Comparison of ENCODE assay signal across 13 mouse cellular contexts in the genomic region with DNA sequence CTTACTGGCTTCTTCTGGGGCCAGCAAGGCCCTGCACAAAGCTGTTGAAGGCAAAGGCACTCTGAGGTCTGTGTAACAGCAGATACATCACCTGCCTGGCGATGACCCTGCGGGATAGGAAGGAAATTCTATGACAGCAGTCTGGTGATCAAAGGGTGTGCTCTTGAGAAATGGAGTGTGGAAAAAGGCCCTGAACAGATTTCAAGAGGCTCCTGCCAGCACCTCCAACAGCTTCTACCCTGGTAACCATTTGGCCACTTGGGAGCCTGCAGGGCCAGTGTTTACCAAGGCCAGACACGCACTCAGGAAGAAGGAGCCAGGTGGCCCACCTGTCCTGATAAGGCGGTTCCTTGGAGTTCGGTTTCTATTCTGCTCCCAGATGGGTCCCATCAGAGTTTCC.
DNase-seq lines count a peak whose midpoint lies in the region; ATAC-seq and TF ChIP-seq lines count a peak whose summit lies in the region.
"Had no signal": no experiment of that assay in that cellular context is flagged by ENCODE, and none has a peak within 500 bp of the region (broad histone marks: within the 10 kb centered on the region; RNA-seq: fewer than 3 reads in every experiment).

No protein-coding gene starts in this region.

- DNase-seq in cerebellum, postnatal 4 days (ENCODE audit: low spot score in 2 of 2) = no peak
- DNase-seq in liver, embryonic 11.5 days (ENCODE audit: low spot score) = no peak
- DNase-seq in liver, postnatal 0 days = no peak
- peak; percentile 58 for DNase-seq in lung, embryonic 14.5 days
- no peak for DNase-seq in stomach, postnatal 0 days (ENCODE audit: low spot score)
- DNase-seq in right cerebral cortex, postnatal 14 days = no peak
- no peak for DNase-seq in ovary, postnatal 10 days (ENCODE audit: low spot score)
- DNase-seq: gastrocnemius, postnatal 36 days; kidney, postnatal 14 days; thymus, adult 18-20 months had no signal

- H3K27ac ChIP-seq in liver, embryonic 11.5 days (ENCODE audit: low read depth, low read length) = peak overlapping the region; percentile 38; the same call in 1 of the 2 replicates
- H3K27ac ChIP-seq in liver, postnatal 0 days (ENCODE audit: low read depth) = no peak overlapping the region
- peak overlapping the region; percentile 84 for H3K27ac ChIP-seq in lung, embryonic 14.5 days (ENCODE audit: low read depth)
- peak overlapping the region; percentile 69; the same call in 1 of the 2 replicates for H3K27ac ChIP-seq in stomach, postnatal 0 days (replicated peaks)
- H3K27ac ChIP-seq: forebrain, embryonic 10.5 days; liver, embryonic 15.5 days had no signal

- WGBS in liver, embryonic 11.5 days = 44% methylated on average over 5 of the region's 5 CpGs
- WGBS in liver, postnatal 0 days (ENCODE audit: insufficient replicate concordance) = 53% methylated on average over 5 of the region's 5 CpGs
- WGBS in lung, embryonic 14.5 days = 8% methylated on average over 5 of the region's 5 CpGs
- WGBS in stomach, postnatal 0 days = 29% methylated on average over 5 of the region's 5 CpGs

- TF ChIP-seq CTCF in liver, postnatal 0 days (IDR thresholded peaks at IDR 0.05; ENCODE audit: low read depth) = no peak
- no peak for TF ChIP-seq CTCF in lung, embryonic 14.5 days (IDR thresholded peaks at IDR 0.05; ENCODE audit: low read depth)
- no peak for TF ChIP-seq CTCF in stomach, postnatal 0 days (IDR thresholded peaks at IDR 0.05; ENCODE audit: low read depth)

- H3K4me3 ChIP-seq in liver, embryonic 11.5 days (ENCODE audit: low read depth, low read length) = no peak overlapping the region
- no peak overlapping the region for H3K4me3 ChIP-seq in liver, postnatal 0 days (ENCODE audit: low read depth, low read length)
- no peak overlapping the region for H3K4me3 ChIP-seq in lung, embryonic 14.5 days (ENCODE audit: low read depth, low read length)
- no peak overlapping the region for H3K4me3 ChIP-seq in stomach, postnatal 0 days (ENCODE audit: low read depth, low read length)
- H3K4me3 ChIP-seq: forebrain, embryonic 10.5 days; liver, embryonic 15.5 days had no signal

- no peaks in the 10 kb centered on the region for H3K9me3 ChIP-seq in liver, embryonic 11.5 days (ENCODE audit: control insufficient read depth, low read length)
- H3K9me3 ChIP-seq in liver, postnatal 0 days (ENCODE audit: low read length) = no peaks in the 10 kb centered on the region
- H3K9me3 ChIP-seq in lung, embryonic 14.5 days (ENCODE audit: low read depth, low read length) = no peaks in the 10 kb centered on the region
- H3K9me3 ChIP-seq in stomach, postnatal 0 days (ENCODE audit: control insufficient read depth, low read length) = no peaks in the 10 kb centered on the region
- H3K9me3 ChIP-seq: forebrain, embryonic 10.5 days; liver, embryonic 15.5 days had no signal

- H3K4me1 ChIP-seq in liver, embryonic 11.5 days (replicated peaks; ENCODE audit: control insufficient read depth, insufficient read depth, low read length) = peaks cover 10% of the 10 kb centered on the region; the same call in 1 of the 2 replicates
- H3K4me1 ChIP-seq in liver, postnatal 0 days (ENCODE audit: insufficient read depth) = no peaks in the 10 kb centered on the region
- peaks cover 19% of the 10 kb centered on the region for H3K4me1 ChIP-seq in lung, embryonic 14.5 days (ENCODE audit: insufficient read depth)
- peaks cover 6% of the 10 kb centered on the region; the same call in 1 of the 2 replicates for H3K4me1 ChIP-seq in stomach, postnatal 0 days (replicated peaks; ENCODE audit: control insufficient read depth, insufficient read depth)

- no peaks in the 10 kb centered on the region; the same call in 1 of the 2 replicates for H3K27me3 ChIP-seq in liver, embryonic 11.5 days (replicated peaks; ENCODE audit: control insufficient read depth, insufficient read depth, low read length)
- no peaks in the 10 kb centered on the region for H3K27me3 ChIP-seq in liver, postnatal 0 days (ENCODE audit: insufficient read depth, low read length)
- no peaks in the 10 kb centered on the region for H3K27me3 ChIP-seq in lung, embryonic 14.5 days (ENCODE audit: insufficient read depth, low read length)
- H3K27me3 ChIP-seq in stomach, postnatal 0 days (ENCODE audit: control insufficient read depth, insufficient read depth, low read length) = no peaks in the 10 kb centered on the region
- H3K27me3 ChIP-seq: liver, embryonic 15.5 days had no signal

- ATAC-seq in cerebellum, adult (ENCODE audit: insufficient number of reproducible peaks, low FRiP score, low TSS enrichment) = peak; percentile 65
- no peak for ATAC-seq in liver, embryonic 11.5 days (replicated peaks; ENCODE audit: low FRiP score)
- no peak for ATAC-seq in liver, postnatal 0 days
- no peak for ATAC-seq in lung, embryonic 14.5 days (ENCODE audit: insufficient read depth)
- ATAC-seq in stomach, postnatal 0 days (ENCODE audit: low FRiP score, low TSS enrichment) = no peak

- H3K36me3 ChIP-seq in liver, embryonic 11.5 days (ENCODE audit: control insufficient read depth, insufficient read depth, low read length) = no peaks in the 10 kb centered on the region
- no peaks in the 10 kb centered on the region for H3K36me3 ChIP-seq in liver, postnatal 0 days (replicated peaks; ENCODE audit: insufficient read depth, low read length)
- no peaks in the 10 kb centered on the region for H3K36me3 ChIP-seq in lung, embryonic 14.5 days (ENCODE audit: insufficient read depth)
- no peaks in the 10 kb centered on the region for H3K36me3 ChIP-seq in stomach, postnatal 0 days (ENCODE audit: control insufficient read depth, insufficient read depth, low read length)
- H3K36me3 ChIP-seq: forebrain, embryonic 10.5 days; liver, embryonic 15.5 days had no signal

- TF ChIP-seq EP300 in liver, postnatal 0 days (IDR thresholded peaks at IDR 0.05; ENCODE audit: low read depth) = no peak
- no peak for TF ChIP-seq EP300 in stomach, postnatal 0 days (optimal IDR thresholded peaks at IDR 0.05)

- no peak overlapping the region for H3K9ac ChIP-seq in liver, embryonic 11.5 days (ENCODE audit: low read depth, low read length)
- no peak overlapping the region for H3K9ac ChIP-seq in liver, postnatal 0 days (replicated peaks)
- H3K9ac ChIP-seq in lung, embryonic 14.5 days = no peak overlapping the region
- H3K9ac ChIP-seq in stomach, postnatal 0 days (ENCODE audit: low read length) = no peak overlapping the region
- H3K9ac ChIP-seq: liver, embryonic 15.5 days had no signal

- H3K4me2 ChIP-seq in liver, embryonic 11.5 days = no peak overlapping the region
- no peak overlapping the region for H3K4me2 ChIP-seq in liver, postnatal 0 days (ENCODE audit: low read depth, low read length)
- peak overlapping the region; percentile 28 for H3K4me2 ChIP-seq in lung, embryonic 14.5 days
- no peak overlapping the region for H3K4me2 ChIP-seq in stomach, postnatal 0 days (replicated peaks; ENCODE audit: low read depth)
- H3K4me2 ChIP-seq: liver, embryonic 15.5 days had no signal
